32 mouse cellular contexts compared by ENCODE assay signal in the genomic region with DNA sequence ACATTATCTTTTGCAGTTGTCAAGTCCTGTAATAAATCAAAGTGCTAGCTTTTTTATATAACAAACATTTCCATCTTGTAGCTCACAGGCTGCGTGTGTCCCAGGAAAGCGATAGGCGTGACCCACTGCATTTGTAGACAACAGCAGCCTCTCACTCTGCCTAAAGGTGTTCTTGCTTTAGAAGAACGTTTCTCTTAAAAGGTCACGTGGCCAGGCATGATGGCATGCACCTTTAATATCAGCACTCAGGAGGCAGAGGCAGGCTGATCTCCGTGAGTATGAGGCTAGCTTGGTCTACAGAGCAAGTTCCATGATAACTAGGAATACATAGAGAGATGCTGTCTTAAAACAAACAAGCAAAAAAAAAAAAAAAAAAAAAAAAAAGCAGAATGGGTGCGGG. TPM values are rescaled to one million over a fixed set of nuclear protein-coding genes. Genes with fewer than 3 reads are reported as not detected.
"Had no signal": no experiment of that assay in that cellular context is flagged by ENCODE, and none has a peak within 500 bp of the region (broad histone marks: within the 10 kb centered on the region; RNA-seq: fewer than 3 reads in every experiment).

No protein-coding gene starts in this region.

- H3K27me3 ChIP-seq: embryonic facial prominence, embryonic 12.5 days; embryonic facial prominence, embryonic 13.5 days; embryonic facial prominence, embryonic 15.5 days; forebrain, embryonic 12.5 days; forebrain, embryonic 13.5 days; forebrain, embryonic 15.5 days had no signal

- H3K9ac ChIP-seq: embryonic facial prominence, embryonic 12.5 days; embryonic facial prominence, embryonic 13.5 days; embryonic facial prominence, embryonic 15.5 days; forebrain, embryonic 12.5 days; forebrain, embryonic 13.5 days; forebrain, embryonic 15.5 days; forebrain, postnatal 0 days had no signal

- ATAC-seq: forebrain, embryonic 13.5 days; forebrain, embryonic 14.5 days; forebrain, embryonic 15.5 days; forebrain, embryonic 16.5 days; forebrain, postnatal 0 days had no signal

- DNase-seq: cerebellum, adult 18-20 months; cerebellum, adult 2 months; cerebellum, adult 8-10 months; cerebellum, adult 9-10 months; cerebellum, adult 9-11 months; cerebellum, postnatal 10 days; cerebellum, postnatal 14 days; cerebellum, postnatal 25 days; cerebellum, postnatal 36 days; embryo, embryonic 11 days; forebrain, postnatal 0 days; gastrocnemius, adult 2 months; gastrocnemius, postnatal 10 days; gastrocnemius, postnatal 14 days; gastrocnemius, postnatal 25 days; gastrocnemius, postnatal 36 days; heart, adult 18-20 months had no signal

- H3K27ac ChIP-seq: embryonic facial prominence, embryonic 10.5 days; embryonic facial prominence, embryonic 12.5 days; embryonic facial prominence, embryonic 13.5 days; embryonic facial prominence, embryonic 15.5 days; forebrain, embryonic 10.5 days; forebrain, embryonic 12.5 days; forebrain, embryonic 13.5 days; forebrain, embryonic 15.5 days; gastrocnemius, adult 2 months had no signal

- H3K4me2 ChIP-seq: embryonic facial prominence, embryonic 12.5 days; embryonic facial prominence, embryonic 13.5 days; embryonic facial prominence, embryonic 15.5 days; forebrain, embryonic 12.5 days; forebrain, embryonic 13.5 days; forebrain, embryonic 15.5 days had no signal

- H3K9me3 ChIP-seq: embryonic facial prominence, embryonic 10.5 days; embryonic facial prominence, embryonic 12.5 days; embryonic facial prominence, embryonic 13.5 days; embryonic facial prominence, embryonic 15.5 days; forebrain, embryonic 10.5 days; forebrain, embryonic 12.5 days; forebrain, embryonic 13.5 days; forebrain, embryonic 15.5 days had no signal

- H3K4me1 ChIP-seq: embryonic facial prominence, embryonic 12.5 days; embryonic facial prominence, embryonic 13.5 days; embryonic facial prominence, embryonic 15.5 days; forebrain, embryonic 10.5 days; forebrain, embryonic 12.5 days; forebrain, embryonic 13.5 days; forebrain, embryonic 15.5 days had no signal

- H3K4me3 ChIP-seq: embryonic facial prominence, embryonic 10.5 days; embryonic facial prominence, embryonic 12.5 days; embryonic facial prominence, embryonic 13.5 days; embryonic facial prominence, embryonic 15.5 days; erythroblast, embryonic 14.5 days; forebrain, embryonic 10.5 days; forebrain, embryonic 12.5 days; forebrain, embryonic 13.5 days; forebrain, embryonic 15.5 days; gastrocnemius, adult 2 months had no signal

- H3K36me3 ChIP-seq: embryonic facial prominence, embryonic 10.5 days; embryonic facial prominence, embryonic 12.5 days; embryonic facial prominence, embryonic 13.5 days; embryonic facial prominence, embryonic 15.5 days; forebrain, embryonic 10.5 days; forebrain, embryonic 12.5 days; forebrain, embryonic 15.5 days had no signal

RNA-seq across cellular contexts. Expression of a gene that starts 22.4 kb away (rescaled TPM):
- total RNA-seq: common myeloid progenitor, adult 5-6 weeks; granulocyte monocyte progenitor cell, adult 5-6 weeks had no signal
- polyA plus RNA-seq: erythroblast, embryonic 14.5 days; forebrain, embryonic 11.5 days had no signal

RNA-seq across cellular contexts. Expression of a gene that starts 40.1 kb away (rescaled TPM):
- total RNA-seq: common myeloid progenitor, adult 5-6 weeks; gastrocnemius, adult 2 months; gastrocnemius, adult 8-10 months; gastrocnemius, postnatal 25 days; gastrocnemius, postnatal 36 days; granulocyte monocyte progenitor cell, adult 5-6 weeks had no signal
- polyA plus RNA-seq: erythroblast, embryonic 14.5 days had no signal
